Mouse (Mus musculus) embryonic facial prominence, embryonic 13.5 days (tissue): ENCODE results near the gene Chrnb1. TPM values are rescaled to one million over a fixed set of nuclear protein-coding genes. Genes with fewer than 3 reads are reported as not detected.
A peak's percentile ranks its signal among the peaks of the same experiment; 100 is the strongest.

Experiments
- ATAC-seq: fragments of 200-750 bp; cut with Nextera tagmentation; 2 replicates; pipeline ENCODE4 v1.8.0; 2017; ENCODE audit warnings: low read depth; ENCODE audit not compliant: insufficient number of reproducible peaks, insufficient read depth, low FRiP score, low TSS enrichment
- H3K27ac ChIP-seq: fragments of 300-500 bp; sonication (generic); 2 replicates; pipeline ENCODE4 v1.5.1; 2015; ENCODE audit warnings: moderate library complexity, mild to moderate bottlenecking, inconsistent platforms
- H3K27me3 ChIP-seq: fragments of 300-500 bp; sonication (generic); 2 replicates; pipeline ENCODE4 v1.6.1; 2015; ENCODE audit warnings: mild to moderate bottlenecking, inconsistent platforms
- H3K36me3 ChIP-seq: fragments of 300-500 bp; sonication (generic); 2 replicates; pipeline ENCODE4 v1.6.1; 2015; ENCODE audit warnings: mild to moderate bottlenecking, inconsistent platforms
- H3K4me1 ChIP-seq: fragments of 300-500 bp; sonication (generic); 2 replicates; pipeline ENCODE4 v1.6.1; 2015; ENCODE audit warnings: inconsistent platforms
- H3K4me2 ChIP-seq: fragments of 300-500 bp; sonication (generic); 2 replicates; pipeline ENCODE4 v1.6.1; 2015; ENCODE audit warnings: moderate library complexity, mild to moderate bottlenecking, inconsistent platforms
- H3K4me3 ChIP-seq: fragments of 300-500 bp; sonication (generic); 2 replicates; pipeline ENCODE4 v1.5.1; 2015; ENCODE audit warnings: mild to moderate bottlenecking, inconsistent platforms
- H3K9ac ChIP-seq: fragments of 300-500 bp; sonication (generic); 2 replicates; pipeline ENCODE4 v1.6.1; 2015; ENCODE audit warnings: mild to moderate bottlenecking, inconsistent platforms
- H3K9me3 ChIP-seq: fragments of 300-500 bp; sonication (generic); 2 replicates; pipeline ENCODE4 v1.6.1; 2016; ENCODE audit warnings: inconsistent platforms
- WGBS: fragments of 180-500 bp; shearing (Covaris S2); methylation state at CpG from one replicate; pipeline ENCODE4 v1.1.7; 2015; ENCODE audit warnings: mixed read lengths; 5-methylcytosine and 5-hydroxymethylcytosine counted together
- polyA plus RNA-seq: library from polyadenylated mRNA; unstranded; fragments of >200 nt; fragmentation: Nextera tagmentation; extraction: Ambion mirVana; gene quantifications from 2 replicates; pipeline ENCODE4 v1.2.1, GENCODE M21; 2015

The Chrnb1 gene
- polyA plus RNA-seq, 1 experiment from 2014 or later = 5.4 TPM

- ATAC-seq = no peak
- Histone ChIP-seq H3K4me1 (no peaks in the 10 kb centered on the region), H3K4me3 (no peak overlapping the region), H3K27me3 (no peaks in the 10 kb centered on the region), H3K27ac (no peak overlapping the region), H3K9me3 (no peaks in the 10 kb centered on the region), H3K4me2 (no peak overlapping the region), H3K36me3 (peaks cover 48% of the 10 kb centered on the region), H3K9ac (no peak overlapping the region)
- WGBS = 68% methylated on average over 2 of the region's 2 CpGs
These were observed 27.7 kb upstream of the Chrnb1 start for GRCm38 (mm10) chr11:69823456-69823855.

DNA sequence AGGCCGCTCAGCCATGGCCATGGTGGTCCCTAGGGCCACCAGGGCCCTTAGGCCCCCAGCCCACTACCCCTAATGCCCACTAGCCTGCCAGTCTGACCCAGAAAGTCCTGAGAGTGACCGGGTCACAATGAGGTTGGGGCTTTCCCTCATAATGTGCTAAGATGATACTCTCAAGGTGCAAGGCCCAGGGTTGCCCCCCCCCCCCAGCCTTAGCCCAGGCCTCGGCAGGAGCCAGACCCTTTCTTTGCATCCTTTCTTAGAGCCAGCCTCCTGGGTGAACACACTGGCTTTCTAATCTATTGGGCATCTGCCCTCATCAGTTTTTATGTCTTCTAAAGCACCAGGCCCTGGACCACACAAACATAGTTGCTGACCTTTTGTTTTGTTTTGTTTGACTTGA, 26.3 kb upstream of the Chrnb1 start, which contains the start of gene Spem1:
Gene Spem1, minus strand, starts transcription at position 101 of the 400 bp plus-strand sequence.
- Histone ChIP-seq H3K4me2 (no peak within 1 kb of the TSS), H3K4me3 (no peak within 1 kb of the TSS), H3K4me1 (no peaks in the 10 kb centered on the region), H3K27ac (no peak within 1 kb of the TSS), H3K27me3 (no peaks in the 10 kb centered on the region), H3K9ac (no peak within 1 kb of the TSS), H3K36me3 (peaks cover 35% of the 10 kb centered on the region), H3K9me3 (peaks cover 7% of the 10 kb centered on the region; the same call in 1 of the 2 replicates)
- no peak for ATAC-seq
- WGBS = 83% methylated on average over 3 of the region's 3 CpGs

DNA sequence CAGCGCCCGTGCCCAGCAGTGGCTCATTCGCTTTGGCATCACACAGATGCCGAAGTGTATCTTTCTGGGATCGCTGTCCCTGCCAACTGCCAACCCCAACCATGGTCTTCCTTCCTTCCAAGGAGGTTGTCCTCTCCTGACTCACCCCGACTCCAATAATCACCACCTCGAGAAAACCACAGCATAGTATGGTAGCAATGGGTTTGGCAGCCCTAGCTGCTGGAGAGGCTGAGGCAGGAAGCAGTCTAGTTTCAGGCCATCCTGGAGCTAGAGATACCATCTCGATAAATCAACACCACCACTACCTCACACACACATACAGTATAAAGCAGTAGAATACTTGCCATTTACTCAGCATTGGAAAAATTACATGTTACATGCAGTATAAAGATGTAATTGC, 23.1 kb upstream of the Chrnb1 start:
- H3K27me3 ChIP-seq = no peaks in the 10 kb centered on the region
- H3K27ac ChIP-seq = no peak overlapping the region
- no peak overlapping the region for H3K9ac ChIP-seq
- peaks cover 4% of the 10 kb centered on the region; the same call in 1 of the 2 replicates for H3K36me3 ChIP-seq
- H3K9me3 ChIP-seq = peaks cover 14% of the 10 kb centered on the region; the same call in 1 of the 2 replicates
- H3K4me2 ChIP-seq = no peak overlapping the region
- 90% methylated on average over 8 of the region's 8 CpGs for WGBS
- H3K4me1 ChIP-seq = no peaks in the 10 kb centered on the region
- ATAC-seq = no peak
- no peak overlapping the region for H3K4me3 ChIP-seq

DNA sequence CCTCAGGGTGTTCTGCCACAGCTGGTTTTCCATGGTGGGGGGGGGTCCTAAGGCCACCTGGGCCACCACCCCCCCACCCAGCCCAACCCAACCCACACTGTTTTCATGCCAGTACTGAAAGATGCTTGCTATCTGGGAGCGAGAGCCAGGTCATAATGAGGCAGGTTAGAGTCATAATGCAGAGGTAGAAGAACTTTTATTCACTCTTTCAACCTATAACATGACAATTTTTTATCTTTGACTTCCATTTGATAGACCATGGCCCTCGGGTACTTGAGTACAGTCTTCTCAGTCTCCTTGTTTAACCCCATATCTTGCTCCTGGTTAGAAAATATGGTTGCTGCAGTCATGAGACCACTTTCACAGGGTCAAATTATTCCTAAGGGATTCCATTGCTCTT, 22.6 kb upstream of the Chrnb1 start, which contains the start of gene Spem2:
Gene Spem2, minus strand, starts transcription at position 101 of the 400 bp plus-strand sequence.
- no peaks in the 10 kb centered on the region for H3K4me1 ChIP-seq
- H3K9ac ChIP-seq = no peak within 1 kb of the TSS
- no peak within 1 kb of the TSS for H3K27ac ChIP-seq
- no peak within 1 kb of the TSS for H3K4me2 ChIP-seq
- peaks cover 14% of the 10 kb centered on the region; the same call in 1 of the 2 replicates for H3K9me3 ChIP-seq
- no peaks in the 10 kb centered on the region for H3K36me3 ChIP-seq
- no peaks in the 10 kb centered on the region for H3K27me3 ChIP-seq
- ATAC-seq = no peak
- WGBS = 77% methylated on average over 2 of the region's 2 CpGs
- no peak within 1 kb of the TSS for H3K4me3 ChIP-seq

GRCm38 (mm10) chr11:69816520-69816919, 20.8 kb upstream of the Chrnb1 start:
- Histone ChIP-seq H3K9ac (no peak overlapping the region), H3K27me3 (no peaks in the 10 kb centered on the region), H3K4me1 (no peaks in the 10 kb centered on the region), H3K4me2 (no peak overlapping the region), H3K9me3 (peaks cover 14% of the 10 kb centered on the region; the same call in 1 of the 2 replicates), H3K36me3 (no peaks in the 10 kb centered on the region), H3K4me3 (no peak overlapping the region), H3K27ac (no peak overlapping the region)
- ATAC-seq = no peak
- 88% methylated on average over 12 of the region's 12 CpGs for WGBS

DNA sequence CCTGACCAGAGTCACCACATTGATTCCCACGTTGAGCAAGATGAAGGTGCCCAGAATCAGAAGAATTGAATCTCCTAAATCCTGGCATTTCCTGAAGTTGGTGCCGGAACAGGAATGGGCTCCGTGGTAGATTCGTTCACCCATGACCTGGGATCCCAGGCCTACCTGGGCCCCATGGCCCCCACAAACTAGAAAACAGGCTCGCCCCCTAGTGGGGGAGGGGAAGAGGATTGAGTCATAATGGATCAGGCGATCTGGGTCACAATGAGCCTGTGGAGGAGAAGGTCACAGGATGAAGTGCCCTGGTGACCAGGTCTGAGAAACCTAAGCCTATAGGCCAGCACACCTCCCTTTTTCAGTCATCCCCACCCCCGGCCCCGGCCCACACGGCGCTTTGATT, 19.4 kb upstream of the Chrnb1 start, which contains the start of gene Gm39566:
Gene Gm39566, minus strand, starts transcription at position 144 of the 400 bp plus-strand sequence.
- Histone ChIP-seq H3K36me3 (no peaks in the 10 kb centered on the region), H3K4me3 (no peak within 1 kb of the TSS), H3K27me3 (no peaks in the 10 kb centered on the region), H3K9me3 (peaks cover 14% of the 10 kb centered on the region; the same call in 1 of the 2 replicates), H3K9ac (no peak within 1 kb of the TSS), H3K4me1 (no peaks in the 10 kb centered on the region), H3K4me2 (no peak within 1 kb of the TSS), H3K27ac (no peak within 1 kb of the TSS)
- WGBS = 60% methylated on average over 10 of the region's 10 CpGs
- no peak for ATAC-seq

- H3K9me3 ChIP-seq = peaks cover 3% of the 10 kb centered on the region; the same call in 1 of the 2 replicates
- no peak overlapping the region for H3K4me3 ChIP-seq
- H3K36me3 ChIP-seq = no peaks in the 10 kb centered on the region
- no peak for ATAC-seq
- H3K27me3 ChIP-seq = peaks cover 14% of the 10 kb centered on the region
- no peak overlapping the region for H3K9ac ChIP-seq
- H3K4me1 ChIP-seq = peaks cover 3% of the 10 kb centered on the region; the same call in 1 of the 2 replicates
- H3K27ac ChIP-seq = no peak overlapping the region
- no peak overlapping the region for H3K4me2 ChIP-seq
These were observed 14.5 kb upstream of the Chrnb1 start for GRCm38 (mm10) chr11:69810280-69810679.

- WGBS = 68% methylated on average over 2 of the region's 2 CpGs
- no peak for ATAC-seq
- H3K27me3 ChIP-seq = peaks cover 28% of the 10 kb centered on the region
These were observed 11.9 kb upstream of the Chrnb1 start for GRCm38 (mm10) chr11:69807641-69808040.

GRCm38 (mm10) chr11:69806378-69806777, 10.6 kb upstream of the Chrnb1 start:
- WGBS = 81% methylated on average over 4 of the region's 4 CpGs
- no peak overlapping the region for H3K4me2 ChIP-seq
- no peaks in the 10 kb centered on the region for H3K36me3 ChIP-seq
- H3K4me3 ChIP-seq = no peak overlapping the region
- H3K27me3 ChIP-seq = peaks cover 39% of the 10 kb centered on the region
- no peak overlapping the region for H3K9ac ChIP-seq
- H3K4me1 ChIP-seq = peaks cover 42% of the 10 kb centered on the region
- no peak for ATAC-seq
- H3K27ac ChIP-seq = no peak overlapping the region
- H3K9me3 ChIP-seq = peaks cover 3% of the 10 kb centered on the region; the same call in 1 of the 2 replicates

More at GRCm38 (mm10) chr11:69807641-69808040, 11.9 kb upstream of the Chrnb1 start:
- H3K9ac ChIP-seq = no peak overlapping the region
- H3K27ac ChIP-seq = no peak overlapping the region
- no peak overlapping the region for H3K4me3 ChIP-seq
- H3K4me1 ChIP-seq = peaks cover 29% of the 10 kb centered on the region
- H3K36me3 ChIP-seq = no peaks in the 10 kb centered on the region
- no peak overlapping the region for H3K4me2 ChIP-seq
- peaks cover 3% of the 10 kb centered on the region; the same call in 1 of the 2 replicates for H3K9me3 ChIP-seq

DNA sequence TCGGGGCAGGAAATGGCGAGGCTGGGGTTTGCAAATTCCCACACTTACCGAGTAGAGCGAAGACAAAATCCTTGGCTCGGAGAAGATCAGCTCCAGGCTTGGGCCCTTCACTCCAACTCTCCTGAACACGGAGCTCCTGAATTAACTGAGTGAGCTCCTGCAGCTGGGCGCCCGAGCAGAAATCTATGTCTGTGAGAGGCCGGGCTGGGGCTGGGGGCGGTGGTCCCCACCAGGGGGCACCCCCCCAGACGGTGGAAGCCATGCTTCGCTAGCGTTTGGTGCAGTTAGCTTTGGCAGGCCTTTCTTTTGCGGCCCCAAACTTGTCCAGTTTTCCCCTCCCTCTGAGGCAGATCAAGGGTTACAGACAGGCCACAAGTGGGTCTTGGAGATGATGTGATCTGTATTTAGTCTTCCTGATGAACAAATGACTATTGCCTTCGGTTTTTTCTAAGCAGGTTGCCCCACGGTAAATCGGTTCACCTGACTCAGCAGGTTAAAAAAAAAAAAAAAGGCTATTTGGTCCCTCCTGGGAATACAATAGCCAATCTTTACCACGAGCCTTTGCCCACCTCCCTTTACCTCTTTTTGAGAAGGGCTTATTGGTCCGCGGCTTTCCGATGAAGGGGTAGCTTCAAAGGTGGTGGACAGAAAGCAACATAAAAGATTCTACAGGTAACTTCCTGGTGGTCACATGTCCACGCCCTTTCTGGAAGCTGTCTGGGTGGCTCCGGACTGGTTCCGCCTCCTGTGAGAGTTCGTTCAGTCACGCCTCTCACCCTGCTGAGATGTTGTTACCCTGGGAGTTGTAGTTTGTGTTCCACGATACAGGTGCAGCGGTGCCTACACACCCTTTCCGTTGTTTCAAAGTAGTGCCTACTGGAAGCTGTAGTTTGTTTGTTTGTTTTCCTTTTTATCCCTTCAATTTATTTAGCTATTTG, 9.5 kb upstream of the Chrnb1 start, which contains the start of gene Tmem102:
Gene Tmem102, minus strand, starts transcription at position 653 of the 938 bp plus-strand sequence.
- Histone ChIP-seq H3K27me3 (peaks cover 40% of the 10 kb centered on the region), H3K4me1 (peaks cover 53% of the 10 kb centered on the region), H3K36me3 (no peaks in the 10 kb centered on the region), H3K27ac (no peak within 1 kb of the TSS), H3K4me3 (peak within 1 kb of the TSS; percentile 56), H3K9me3 (peaks cover 3% of the 10 kb centered on the region; the same call in 1 of the 2 replicates), H3K4me2 (peak within 1 kb of the TSS; percentile 98), H3K9ac (peak within 1 kb of the TSS; percentile 49)
- WGBS = 4% methylated on average over 29 of the region's 29 CpGs
- ATAC-seq = no peak

DNA sequence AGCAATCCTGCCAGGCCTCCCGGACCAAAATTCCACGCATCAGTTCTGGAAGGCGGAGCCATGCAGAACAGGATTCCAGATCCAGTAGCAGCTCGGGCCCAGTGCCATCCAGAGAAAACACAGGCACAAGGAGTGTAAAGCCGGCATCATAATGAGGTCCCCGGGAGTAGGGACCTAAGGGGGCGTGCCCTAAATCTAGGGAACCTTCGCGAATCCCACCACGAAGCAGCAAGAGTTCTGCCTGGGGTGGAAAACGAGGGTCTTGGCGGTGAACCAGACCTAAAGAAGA, 8.9 kb upstream of the Chrnb1 start:
- H3K4me2 ChIP-seq = peak overlapping the region; percentile 98
- peaks cover 59% of the 10 kb centered on the region for H3K4me1 ChIP-seq
- WGBS = 6% methylated on average over 12 of the region's 12 CpGs
- no peaks in the 10 kb centered on the region for H3K36me3 ChIP-seq
- no peak overlapping the region for H3K27ac ChIP-seq
- H3K4me3 ChIP-seq = peak overlapping the region; percentile 56
- H3K27me3 ChIP-seq = peaks cover 40% of the 10 kb centered on the region
- H3K9me3 ChIP-seq = peaks cover 3% of the 10 kb centered on the region; the same call in 1 of the 2 replicates
- peak overlapping the region; percentile 49; the same call in 1 of the 2 replicates for H3K9ac ChIP-seq
- ATAC-seq = no peak
